Mouse (Mus musculus) liver, embryonic 12.5 days (tissue): Measurements from ENCODE around the gene Gstm7. TPM values are rescaled to one million over a fixed set of nuclear protein-coding genes. Genes with fewer than 3 reads are reported as not detected.

Experiments used
- polyA plus RNA-seq: library from polyadenylated mRNA; unstranded; fragments of >200 nt; fragmentation: Nextera tagmentation; extraction: Ambion mirVana; gene quantifications from 2 replicates; pipeline ENCODE4 v1.2.1, GENCODE M21; 2016

Gstm7 gene
- polyA plus RNA-seq, 1 experiment from 2014 or later: 8.1 TPM

Other genes starting within 250 kb of the Gstm7 start
- gene Ahcyl1, start 235.3 kb downstream of the Gstm7 start, polyA plus RNA-seq: 53.7 and 54.0 TPM in 2 replicates
- 8.7 and 8.8 TPM in 2 replicates for gene Csf1, start 171.3 kb downstream of the Gstm7 start, polyA plus RNA-seq
- not detected in 2 replicates for gene Eps8l3, start 54.6 kb downstream of the Gstm7 start, polyA plus RNA-seq
- gene Gstm5, start 36.0 kb downstream of the Gstm7 start, polyA plus RNA-seq: 121 and 124 TPM in 2 replicates
- 7.1 and 7.5 TPM in 2 replicates for gene Gstm6, start 11.9 kb upstream of the Gstm7 start, polyA plus RNA-seq
- 7.9 and 10.0 TPM in 2 replicates for gene Gstm3, start 37.5 kb upstream of the Gstm7 start, polyA plus RNA-seq
- 7.6 and 7.8 TPM in 2 replicates for gene Gstm2, start 54.6 kb upstream of the Gstm7 start, polyA plus RNA-seq
- gene Gstm1, start 86.2 kb upstream of the Gstm7 start, polyA plus RNA-seq: 228 and 237 TPM in 2 replicates
- 16.2 and 16.6 TPM in 2 replicates for gene Gstm4, start 113.1 kb upstream of the Gstm7 start, polyA plus RNA-seq
- gene Ampd2, start 154.8 kb upstream of the Gstm7 start, polyA plus RNA-seq: 77.4 and 80.6 TPM in 2 replicates
- 2.7 and 3.3 TPM in 2 replicates for gene Gnat2, start 161.0 kb upstream of the Gstm7 start, polyA plus RNA-seq
- gene Gnai3, start 214.3 kb upstream of the Gstm7 start, polyA plus RNA-seq: 89.0 and 91.7 TPM in 2 replicates
- 0.04 TPM in 1 of 2 replicates, not detected in the other for gene Gpr61, start 223.1 kb upstream of the Gstm7 start, polyA plus RNA-seq